Mouse (Mus musculus) MEL (cell line): ENCODE data around the gene BC005537. TPM values are rescaled to one million over a fixed set of nuclear protein-coding genes. Genes with fewer than 3 reads are reported as not detected.

Experiments
- DNase-seq: peaks from one replicate; pipeline ENCODE4 v3.0.0; 2011; ENCODE audit warnings: low read depth, low spot score
- H3K27ac ChIP-seq: 2 replicates; pipeline ENCODE4 v1.5.1; 2012; ENCODE audit warnings: low read depth, mild to moderate bottlenecking, control low read depth, low read length, moderate library complexity; ENCODE audit not compliant: control insufficient read depth
- H3K27me3 ChIP-seq, 2 experiments: fragments of 150-350 bp in 1 of 2; sonication (generic) in 1 of 2; 2 replicates each; pipeline ENCODE4 v1.6.1; 2012; ENCODE audit warnings: low read length in 2 of 2, mild to moderate bottlenecking in 2 of 2, improper control_type of control experiment in 1 of 2, moderate library complexity in 1 of 2; ENCODE audit not compliant: insufficient read depth in 2 of 2, control insufficient read depth in 1 of 2
- H3K36me3 ChIP-seq, 2 experiments: 2 replicates each; pipeline ENCODE4 v1.6.1; 2012 to 2014; ENCODE audit warnings: low read length in 2 of 2, improper control_type of control experiment in 1 of 2, inconsistent platforms in 1 of 2, mild to moderate bottlenecking in 1 of 2; ENCODE audit not compliant: insufficient read depth in 2 of 2, control insufficient read depth in 1 of 2
- H3K4me1 ChIP-seq, 2 experiments: fragments of 150-350 bp in 1 of 2; sonication (generic) in 1 of 2; 2 replicates each; pipeline ENCODE4 v1.6.1; 2012; ENCODE audit warnings: low read length in 2 of 2, improper control_type of control experiment in 1 of 2, mild to moderate bottlenecking in 1 of 2; ENCODE audit not compliant: insufficient read depth in 2 of 2, control insufficient read depth in 1 of 2
- H3K4me3 ChIP-seq, 2 experiments: fragments of 150-350 bp in 1 of 2; sonication (generic) in 1 of 2; 2 replicates each; pipeline ENCODE4 v1.5.1; 2012; ENCODE audit warnings: low read depth in 2 of 2, low read length in 2 of 2, mild to moderate bottlenecking in 2 of 2, moderate library complexity in 2 of 2, control low read depth in 1 of 2, improper control_type of control experiment in 1 of 2; ENCODE audit not compliant: control insufficient read depth in 1 of 2, insufficient read depth in 1 of 2
- H3K79me2 ChIP-seq: 2 replicates; pipeline ENCODE4 v1.6.1; 2012; ENCODE audit warnings: mild to moderate bottlenecking, low read length, moderate library complexity; ENCODE audit not compliant: control insufficient read depth, poor library complexity, insufficient read depth
- H3K9ac ChIP-seq: 2 replicates; pipeline ENCODE4 v1.6.1; 2012; ENCODE audit warnings: low read depth, mild to moderate bottlenecking, control low read depth, low read length, moderate library complexity; ENCODE audit not compliant: control insufficient read depth, poor library complexity, severe bottlenecking
- H3K9me3 ChIP-seq: fragments of 150-350 bp; sonication (generic); replicated peaks from 2 replicates; pipeline ENCODE4 v1.6.1; 2012; ENCODE audit warnings: mild to moderate bottlenecking, low read length, improper control_type of control experiment, moderate library complexity; ENCODE audit not compliant: insufficient read depth
- CHD2 ChIP-seq: IDR thresholded peaks from 2 replicates; pipeline ENCODE4 v1.6.1; 2011; ENCODE audit warnings: low read length, improper control_type of control experiment
- E2F4 ChIP-seq: IDR thresholded peaks from 2 replicates; pipeline ENCODE4 v1.6.1; 2011; ENCODE audit warnings: low read depth, low read length, improper control_type of control experiment, borderline replicate concordance
- ELF1 ChIP-seq: IDR thresholded peaks from 2 replicates; pipeline ENCODE4 v1.6.1; 2014; ENCODE audit warnings: low read depth, mild to moderate bottlenecking, inconsistent platforms, low read length, improper control_type of control experiment, moderate library complexity
- EP300 ChIP-seq, 2 experiments: IDR thresholded peaks; 2 replicates each; pipeline ENCODE4 v1.6.1; 2011; ENCODE audit warnings: improper control_type of control experiment in 2 of 2, low read length in 2 of 2, low read depth in 1 of 2, mild to moderate bottlenecking in 1 of 2
- GABPA ChIP-seq: IDR thresholded peaks from 2 replicates; pipeline ENCODE4 v1.6.1; 2012; ENCODE audit warnings: low read depth, mild to moderate bottlenecking, inconsistent platforms, low read length, improper control_type of control experiment, moderate library complexity
- HCFC1 ChIP-seq: IDR thresholded peaks from 2 replicates; pipeline ENCODE4 v1.6.1; 2012; ENCODE audit warnings: low read depth, mild to moderate bottlenecking, inconsistent platforms, low read length, improper control_type of control experiment, moderate library complexity
- JUND ChIP-seq: IDR thresholded peaks from 2 replicates; pipeline ENCODE4 v1.6.1; 2011; ENCODE audit warnings: low read depth, mild to moderate bottlenecking, improper control_type of control experiment, low read length
- KAT2A ChIP-seq: conservative IDR thresholded peaks from 2 replicates; pipeline ENCODE4 v1.6.1; 2012; ENCODE audit warnings: low read depth, low read length, improper control_type of control experiment, inconsistent platforms
- MAFK ChIP-seq: IDR thresholded peaks from 2 replicates; pipeline ENCODE4 v1.6.1; 2011; ENCODE audit warnings: low read depth, mild to moderate bottlenecking, low read length, improper control_type of control experiment, borderline replicate concordance
- MAX ChIP-seq: IDR thresholded peaks from 2 replicates; pipeline ENCODE4 v1.6.1; 2011; ENCODE audit warnings: low read length, improper control_type of control experiment
- MXI1 ChIP-seq: IDR thresholded peaks from 2 replicates; pipeline ENCODE4 v1.6.1; 2011; ENCODE audit warnings: mild to moderate bottlenecking, low read depth, low read length, improper control_type of control experiment
- NELFE ChIP-seq: IDR thresholded peaks from 2 replicates; pipeline ENCODE4 v1.6.1; 2011; ENCODE audit warnings: low read depth, low read length, improper control_type of control experiment
- POLR2AphosphoS2 ChIP-seq: IDR thresholded peaks from 2 replicates; pipeline ENCODE4 v1.6.1; 2011; ENCODE audit warnings: low read length, improper control_type of control experiment
- POLR2AphosphoS5 ChIP-seq: IDR thresholded peaks from 2 replicates; pipeline ENCODE4 v1.6.1; 2012; ENCODE audit warnings: low read depth, borderline replicate concordance, mild to moderate bottlenecking, inconsistent platforms, low read length, moderate library complexity, mixed read lengths
- SIN3A ChIP-seq: IDR thresholded peaks from 2 replicates; pipeline ENCODE4 v1.6.1; 2012; ENCODE audit warnings: low read length, improper control_type of control experiment, inconsistent platforms
- SMC3 ChIP-seq: IDR thresholded peaks from 2 replicates; pipeline ENCODE4 v1.6.1; 2011; ENCODE audit warnings: low read depth, low read length, improper control_type of control experiment
- TBP ChIP-seq: IDR thresholded peaks from 2 replicates; pipeline ENCODE4 v1.8.0; 2011; ENCODE audit warnings: low read depth, low read length, improper control_type of control experiment
- TCF12 ChIP-seq: IDR thresholded peaks from 2 replicates; pipeline ENCODE4 v1.6.1; 2014; ENCODE audit warnings: low read depth, mild to moderate bottlenecking, inconsistent platforms, low read length, improper control_type of control experiment, moderate library complexity
- UBTF ChIP-seq: IDR thresholded peaks from 2 replicates; pipeline ENCODE4 v1.6.1; 2012; ENCODE audit warnings: low read depth, mild to moderate bottlenecking, inconsistent platforms, low read length, improper control_type of control experiment, moderate library complexity, borderline replicate concordance; ENCODE audit not compliant: insufficient read depth
- USF1 ChIP-seq: IDR thresholded peaks from 2 replicates; pipeline ENCODE4 v1.6.1; 2014; ENCODE audit warnings: low read depth, mild to moderate bottlenecking, inconsistent platforms, low read length, improper control_type of control experiment, moderate library complexity
- USF2 ChIP-seq, 2 experiments: IDR thresholded peaks; 2 replicates each; pipeline ENCODE4 v1.6.1; 2011 to 2012; ENCODE audit warnings: improper control_type of control experiment in 2 of 2, low read length in 2 of 2, borderline replicate concordance in 1 of 2, inconsistent platforms in 1 of 2, low read depth in 1 of 2, mild to moderate bottlenecking in 1 of 2; ENCODE audit not compliant: insufficient read depth in 1 of 2
- ZKSCAN1 ChIP-seq: IDR thresholded peaks from 2 replicates; pipeline ENCODE4 v1.6.1; 2012; ENCODE audit warnings: low read depth, mild to moderate bottlenecking, inconsistent platforms, low read length, improper control_type of control experiment, moderate library complexity
- ZMIZ1 ChIP-seq: IDR thresholded peaks from 2 replicates; pipeline ENCODE4 v1.6.1; 2012; ENCODE audit warnings: low read depth, mild to moderate bottlenecking, inconsistent platforms, low read length, improper control_type of control experiment, moderate library complexity
- polyA plus RNA-seq, 2 experiments: library from polyadenylated mRNA; stranded (reverse) in 1 of 2; unstranded in 1 of 2; fragments of >175 nt in 1 of 2; fragments of >200 nt in 1 of 2; gene quantifications; 2 replicates each; pipeline versions ENCODE4 v1.2.1 to v1.2.4; 2012; ENCODE audit warnings: low replicate concordance in 2 of 2, low read depth in 1 of 2; ENCODE audit not compliant: insufficient read length in 2 of 2, insufficient read depth in 1 of 2, missing spikeins in 1 of 2
- total RNA-seq: library from RNA; depleted of rRNA; stranded (reverse); fragments of 300-350 nt; gene quantifications from 2 replicates; pipeline ENCODE4 v1.2.3, GENCODE M21; 2012

The BC005537 gene
- total and polyA plus RNA-seq, 3 experiments, result 32.7 to 62.6 (median 48.8) TPM

GRCm38 (mm10) chr13:24852570-24852969 is 51.1 kb downstream of the BC005537 start:
- no peak for DNase-seq
- no peaks in the 10 kb centered on the region for H3K27me3 ChIP-seq
- H3K9ac ChIP-seq, result no peak overlapping the region
- H3K4me3 ChIP-seq, result no peak overlapping the region
- no peak overlapping the region for H3K27ac ChIP-seq
- H3K4me1 ChIP-seq, result 0 out of 4 replicates have a peak, but pooled peaks cover 0 to 3% of the 10 kb centered on the region in 2 experiments
- no peaks in the 10 kb centered on the region for H3K9me3 ChIP-seq
- TF ChIP-seq EP300 (IDR thresholded peaks at IDR 0.05; ENCODE audit: low read depth in 1 of 2, low read length in 2 of 2) (no peak), JUND (no peak), POLR2AphosphoS2 (no peak), CHD2 (no peak), SMC3 (no peak), SIN3A (no peak), ZKSCAN1 (no peak), MXI1 (no peak), MAX (no peak), MAFK (no peak), E2F4 (no peak), USF1 (no peak), NELFE (no peak), TBP (no peak), USF2 (IDR thresholded peaks at IDR 0.05; ENCODE audit: borderline replicate concordance in 1 of 2, insufficient read depth in 1 of 2, low read depth in 1 of 2, low read length in 2 of 2) (no peak), ZMIZ1 (no peak), HCFC1 (no peak), GABPA (no peak)
- peaks cover 0 to 2% of the 10 kb centered on the region in 2 experiments; a peak in 2 of 4 replicates for H3K36me3 ChIP-seq
- H3K79me2 ChIP-seq, result no peaks in the 10 kb centered on the region

DNA sequence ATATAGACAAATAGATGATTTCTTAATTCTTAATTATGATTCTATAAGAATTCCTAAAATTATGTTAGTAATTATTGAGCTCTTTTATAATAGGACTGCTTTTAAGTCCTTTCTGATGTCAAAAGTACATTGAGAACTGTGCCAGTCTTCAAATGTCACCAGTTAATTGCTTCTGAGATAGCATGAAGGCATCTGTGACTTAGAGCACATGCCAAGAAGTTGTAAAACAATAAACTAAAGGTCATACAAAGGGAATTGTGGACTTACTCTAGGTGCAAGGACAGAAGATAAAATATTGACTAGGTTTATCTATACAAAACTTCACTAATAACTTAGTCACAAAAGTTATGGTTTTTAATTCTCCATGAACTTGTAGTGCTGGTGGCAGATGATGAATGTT is 57.7 kb downstream of the BC005537 start:
- Histone ChIP-seq H3K27ac (no peak overlapping the region), H3K9me3 (no peaks in the 10 kb centered on the region), H3K4me3 (no peak overlapping the region), H3K9ac (no peak overlapping the region), H3K79me2 (no peaks in the 10 kb centered on the region), H3K4me1 (no peaks in the 10 kb centered on the region), H3K36me3 (no peaks in the 10 kb centered on the region), H3K27me3 (no peaks in the 10 kb centered on the region; a peak in 1 of 4 replicates)
- DNase-seq, result no peak
- TF ChIP-seq POLR2AphosphoS5 (no peak), EP300 (IDR thresholded peaks at IDR 0.05; ENCODE audit: low read depth in 1 of 2, low read length in 2 of 2) (no peak), USF2 (IDR thresholded peaks at IDR 0.05; ENCODE audit: borderline replicate concordance in 1 of 2, insufficient read depth in 1 of 2, low read depth in 1 of 2, low read length in 2 of 2) (no peak), TCF12 (no peak), KAT2A (no peak), MXI1 (no peak), SMC3 (no peak), UBTF (no peak), POLR2AphosphoS2 (no peak), JUND (no peak), TBP (no peak), ELF1 (no peak)
